Mouse (Mus musculus) myocyte (in vitro differentiated cells): ENCODE measurements around the gene Sash1. TPM values are rescaled to one million over a fixed set of nuclear protein-coding genes. Genes with fewer than 3 reads are reported as not detected.

Source experiments
- H3K27me3 ChIP-seq: one replicate; pipeline ENCODE4 v1.6.1; 2011; ENCODE audit not compliant: control insufficient read depth, insufficient read depth, insufficient read length
- H3K36me3 ChIP-seq: one replicate; pipeline ENCODE4 v1.6.1; 2011; ENCODE audit not compliant: control insufficient read depth, insufficient read depth
- H3K4me2 ChIP-seq: one replicate; pipeline ENCODE4 v1.6.1; 2011; ENCODE audit warnings: low read depth, control low read depth
- H3K4me3 ChIP-seq: one replicate; pipeline ENCODE4 v1.5.1; 2011; ENCODE audit warnings: mild to moderate bottlenecking, control low read depth, moderate library complexity
- H3K79me2 ChIP-seq: one replicate; pipeline ENCODE4 v1.6.1; 2011; ENCODE audit not compliant: control insufficient read depth, insufficient read depth
- H3ac ChIP-seq: one replicate; pipeline ENCODE4 v1.6.1; 2011; ENCODE audit not compliant: control insufficient read depth, insufficient read length
- CEBPB ChIP-seq: IDR thresholded peaks from 2 replicates; pipeline ENCODE4 v1.6.1; 2011; ENCODE audit warnings: mild to moderate bottlenecking, moderate library complexity; ENCODE audit not compliant: poor library complexity, insufficient read depth, severe bottlenecking
- E2F4 ChIP-seq: IDR thresholded peaks from one replicate; pipeline ENCODE4 v1.6.1; 2011; ENCODE audit warnings: mild to moderate bottlenecking, control low read depth, moderate library complexity; ENCODE audit not compliant: insufficient read depth
- MAX ChIP-seq: IDR thresholded peaks from one replicate; pipeline ENCODE4 v1.6.1; 2011; ENCODE audit warnings: low read depth, mild to moderate bottlenecking, control low read depth
- MYOD1 ChIP-seq, 3 experiments: IDR thresholded peaks; one replicate each; pipeline ENCODE4 v1.6.1; 2011; ENCODE audit warnings: control low read depth in 2 of 3, low read depth in 2 of 3, mild to moderate bottlenecking in 2 of 3, moderate library complexity in 1 of 3; ENCODE audit not compliant: insufficient read length in 2 of 3, control insufficient read depth in 1 of 3
- MYOG ChIP-seq, 3 experiments: IDR thresholded peaks; one replicate each; pipeline ENCODE4 v1.6.1; 2011; ENCODE audit warnings: control low read depth in 2 of 3, low read depth in 2 of 3, mild to moderate bottlenecking in 2 of 3; ENCODE audit not compliant: insufficient read length in 2 of 3, control insufficient read depth in 1 of 3, insufficient read depth in 1 of 3
- POLR2A ChIP-seq: IDR thresholded peaks from one replicate; pipeline ENCODE4 v1.6.1; 2011; ENCODE audit warnings: low read depth, mild to moderate bottlenecking, control low read depth, moderate library complexity; ENCODE audit not compliant: insufficient read length
- POLR2AphosphoS2 ChIP-seq: IDR thresholded peaks from one replicate; pipeline ENCODE4 v1.6.1; 2011; ENCODE audit warnings: low read depth, control low read depth; ENCODE audit not compliant: insufficient read length
- REST ChIP-seq: IDR thresholded peaks from one replicate; pipeline ENCODE4 v1.6.1; 2011; ENCODE audit warnings: mild to moderate bottlenecking, control low read depth, moderate library complexity; ENCODE audit not compliant: insufficient read depth, insufficient read length
- SRF ChIP-seq: IDR thresholded peaks from one replicate; pipeline ENCODE4 v1.6.1; 2011; ENCODE audit warnings: low read depth; ENCODE audit not compliant: control insufficient read depth, insufficient read length
- TCF12 ChIP-seq: IDR thresholded peaks from one replicate; pipeline ENCODE4 v1.6.1; 2011; ENCODE audit warnings: mild to moderate bottlenecking, control low read depth; ENCODE audit not compliant: poor library complexity, insufficient read depth, severe bottlenecking
- TCF3 ChIP-seq: IDR thresholded peaks from one replicate; pipeline ENCODE4 v1.6.1; 2011; ENCODE audit warnings: low read depth, control low read depth; ENCODE audit not compliant: insufficient read length
- USF1 ChIP-seq: IDR thresholded peaks from one replicate; pipeline ENCODE4 v1.6.1; 2011; ENCODE audit warnings: low read depth, mild to moderate bottlenecking, control low read depth, moderate library complexity
- polyA plus RNA-seq: library from polyadenylated mRNA; unstranded; fragments of >200 nt; fragmentation: generic; extraction: Trizol; gene quantifications from one replicate; pipeline ENCODE4 v1.2.1, GENCODE M21; 2012; ENCODE audit warnings: missing spikeins

Gene Sash1
- polyA plus RNA-seq, 1 experiment = 1.9 TPM

- Histone ChIP-seq H3ac (no peak overlapping the region), H3K4me3 (no peak overlapping the region), H3K4me2 (peak overlapping the region; percentile 50), H3K36me3 (no peaks in the 10 kb centered on the region), H3K27me3 (no peaks in the 10 kb centered on the region), H3K79me2 (no peaks in the 10 kb centered on the region)
- no peak for TF ChIP-seq MYOG (IDR thresholded peaks at IDR 0.05; ENCODE audit: control insufficient read depth in 1 of 3, insufficient read depth in 1 of 3, insufficient read length in 2 of 3, low read depth in 2 of 3)
- no peak for TF ChIP-seq POLR2AphosphoS2
- no peak for TF ChIP-seq MAX
- no peak for TF ChIP-seq CEBPB
- TF ChIP-seq SRF = no peak
- no peak for TF ChIP-seq E2F4
- TF ChIP-seq TCF3 = no peak
- TF ChIP-seq USF1 = no peak
- TF ChIP-seq POLR2A = no peak
- no peak for TF ChIP-seq TCF12
- TF ChIP-seq REST = no peak
- no peak for TF ChIP-seq MYOD1 (IDR thresholded peaks at IDR 0.05; ENCODE audit: control insufficient read depth in 1 of 3, insufficient read length in 2 of 3, low read depth in 2 of 3)
Observed at GRCm38 (mm10) chr10:8811261-8812039, 74.4 kb downstream of the Sash1 start.

GRCm38 (mm10) chr10:8810496-8810895 lies 75.4 kb downstream of the Sash1 start:
- H3K36me3 ChIP-seq = no peaks in the 10 kb centered on the region
- H3K4me2 ChIP-seq = peak overlapping the region; percentile 50
- H3K79me2 ChIP-seq = no peaks in the 10 kb centered on the region
- H3K4me3 ChIP-seq = no peak overlapping the region
- H3K27me3 ChIP-seq = no peaks in the 10 kb centered on the region
- TF ChIP-seq SRF (no peak), E2F4 (no peak), TCF3 (no peak), MYOD1 (IDR thresholded peaks at IDR 0.05; ENCODE audit: control insufficient read depth in 1 of 3, insufficient read length in 2 of 3, low read depth in 2 of 3) (no peak), CEBPB (no peak), REST (no peak), USF1 (no peak), POLR2A (no peak), MYOG (IDR thresholded peaks at IDR 0.05; ENCODE audit: control insufficient read depth in 1 of 3, insufficient read depth in 1 of 3, insufficient read length in 2 of 3, low read depth in 2 of 3) (no peak), MAX (no peak), POLR2AphosphoS2 (no peak), TCF12 (no peak)
- H3ac ChIP-seq = no peak overlapping the region

GRCm38 (mm10) chr10:8808383-8808782 lies 77.5 kb downstream of the Sash1 start:
- Histone ChIP-seq H3K36me3 (no peaks in the 10 kb centered on the region), H3K4me3 (no peak overlapping the region), H3ac (no peak overlapping the region), H3K4me2 (no peak overlapping the region), H3K79me2 (no peaks in the 10 kb centered on the region), H3K27me3 (no peaks in the 10 kb centered on the region)
- no peak for TF ChIP-seq USF1
- TF ChIP-seq POLR2A = no peak
- no peak for TF ChIP-seq CEBPB
- TF ChIP-seq TCF3 = no peak
- no peak for TF ChIP-seq MAX
- no peak for TF ChIP-seq POLR2AphosphoS2

GRCm38 (mm10) chr10:8807581-8807980 lies 78.3 kb downstream of the Sash1 start:
- TF ChIP-seq USF1 (no peak), REST (no peak), TCF3 (no peak), TCF12 (no peak), POLR2AphosphoS2 (no peak), CEBPB (no peak), POLR2A (no peak), MAX (no peak)
- no peaks in the 10 kb centered on the region for H3K27me3 ChIP-seq
- no peaks in the 10 kb centered on the region for H3K79me2 ChIP-seq
- no peak overlapping the region for H3ac ChIP-seq
- H3K4me2 ChIP-seq = no peak overlapping the region
- no peaks in the 10 kb centered on the region for H3K36me3 ChIP-seq
- H3K4me3 ChIP-seq = no peak overlapping the region

- no peaks in the 10 kb centered on the region for H3K36me3 ChIP-seq
- no peak overlapping the region for H3K4me3 ChIP-seq
- H3K4me2 ChIP-seq = no peak overlapping the region
- no peak overlapping the region for H3ac ChIP-seq
- H3K27me3 ChIP-seq = no peaks in the 10 kb centered on the region
- H3K79me2 ChIP-seq = no peaks in the 10 kb centered on the region
- no peak for TF ChIP-seq MYOD1 (IDR thresholded peaks at IDR 0.05; ENCODE audit: control insufficient read depth in 1 of 3, insufficient read length in 2 of 3, low read depth in 2 of 3)
- TF ChIP-seq USF1 = no peak
- TF ChIP-seq POLR2A = no peak
- no peak for TF ChIP-seq MAX
- no peak for TF ChIP-seq TCF3
- TF ChIP-seq TCF12 = no peak
- no peak for TF ChIP-seq POLR2AphosphoS2
- TF ChIP-seq MYOG (IDR thresholded peaks at IDR 0.05; ENCODE audit: control insufficient read depth in 1 of 3, insufficient read depth in 1 of 3, insufficient read length in 2 of 3, low read depth in 2 of 3) = no peak
- no peak for TF ChIP-seq SRF
- TF ChIP-seq CEBPB = no peak
- TF ChIP-seq E2F4 = no peak
- TF ChIP-seq REST = no peak
Observed at GRCm38 (mm10) chr10:8805402-8805801, 80.5 kb downstream of the Sash1 start.
